Mouse (Mus musculus) forebrain, embryonic 13.5 days (tissue): ENCODE measurements around the gene Rasgrp2. TPM values are rescaled to one million over a fixed set of nuclear protein-coding genes. Genes with fewer than 3 reads are reported as not detected.

Experiments
- ATAC-seq: fragments of 200-750 bp; cut with Nextera tagmentation; 2 replicates; pipeline ENCODE4 v1.8.0; 2017
- H3K27ac ChIP-seq: fragments of 300-500 bp; sonication (generic); 2 replicates; pipeline ENCODE4 v1.5.1; 2015; ENCODE audit warnings: inconsistent platforms, mild to moderate bottlenecking, moderate library complexity
- H3K27me3 ChIP-seq: fragments of 300-500 bp; sonication (generic); 2 replicates; pipeline ENCODE4 v1.6.1; 2015; ENCODE audit warnings: mild to moderate bottlenecking, inconsistent platforms
- H3K36me3 ChIP-seq: fragments of 300-500 bp; sonication (generic); 2 replicates; pipeline ENCODE4 v1.6.1; 2015; ENCODE audit warnings: mild to moderate bottlenecking, inconsistent platforms; ENCODE audit not compliant: poor library complexity, severe bottlenecking
- H3K4me1 ChIP-seq: fragments of 300-500 bp; sonication (generic); 2 replicates; pipeline ENCODE4 v1.6.1; 2015; ENCODE audit warnings: inconsistent platforms
- H3K4me2 ChIP-seq: fragments of 300-500 bp; sonication (generic); 2 replicates; pipeline ENCODE4 v1.6.1; 2015; ENCODE audit warnings: inconsistent platforms, mild to moderate bottlenecking, moderate library complexity
- H3K4me3 ChIP-seq: fragments of 300-500 bp; sonication (generic); 2 replicates; pipeline ENCODE4 v1.5.1; 2015; ENCODE audit warnings: mild to moderate bottlenecking, inconsistent platforms
- H3K9ac ChIP-seq: fragments of 300-500 bp; sonication (generic); 2 replicates; pipeline ENCODE4 v1.6.1; 2015; ENCODE audit warnings: mild to moderate bottlenecking, inconsistent platforms
- H3K9me3 ChIP-seq: fragments of 300-500 bp; sonication (generic); replicated peaks from 2 replicates; pipeline ENCODE4 v1.6.1; 2016; ENCODE audit warnings: inconsistent platforms
- WGBS: fragments of 180-500 bp; shearing (Covaris S2); methylation state at CpG from one replicate; pipeline ENCODE4 v1.1.7; 2015; 5-methylcytosine and 5-hydroxymethylcytosine counted together
- polyA plus RNA-seq: library from polyadenylated mRNA; unstranded; fragments of >200 nt; fragmentation: Nextera tagmentation; extraction: Ambion mirVana; gene quantifications from 2 replicates; pipeline ENCODE4 v1.2.1, GENCODE M21; 2015

The Rasgrp2 gene
- polyA plus RNA-seq, 1 experiment from 2014 or later, result 25.1 TPM

- H3K27me3 ChIP-seq, result peaks cover 32% of the 10 kb centered on the region
- peaks cover 37% of the 10 kb centered on the region for H3K4me1 ChIP-seq
- WGBS, result under 1% methylated on average over 39 of the region's 39 CpGs
- peak overlapping the region; percentile 48; the same call in 1 of the 2 replicates for H3K27ac ChIP-seq
- peak overlapping the region; percentile 63 for H3K4me3 ChIP-seq
- H3K9ac ChIP-seq, result peak overlapping the region; percentile 77
- H3K36me3 ChIP-seq, result no peaks in the 10 kb centered on the region
- peak overlapping the region; percentile 99 for H3K4me2 ChIP-seq
- peak; percentile 70 for ATAC-seq
- no peaks in the 10 kb centered on the region for H3K9me3 ChIP-seq
Measured at GRCm38 (mm10) chr19:6398447-6399284, 474 bp upstream of the Rasgrp2 start.

GRCm38 (mm10) chr19:6400096-6401086 is 1.3 kb downstream of the Rasgrp2 start:
- 2% methylated on average over 29 of the region's 29 CpGs for WGBS
- peak overlapping the region; percentile 99 for H3K4me2 ChIP-seq
- no peak overlapping the region for H3K27ac ChIP-seq
- H3K9ac ChIP-seq, result peak overlapping the region; percentile 77
- ATAC-seq, result no peak
- H3K9me3 ChIP-seq, result no peaks in the 10 kb centered on the region
- peaks cover 37% of the 10 kb centered on the region for H3K4me1 ChIP-seq
- no peaks in the 10 kb centered on the region for H3K36me3 ChIP-seq
- H3K27me3 ChIP-seq, result peaks cover 32% of the 10 kb centered on the region
- H3K4me3 ChIP-seq, result peak overlapping the region; percentile 63

DNA sequence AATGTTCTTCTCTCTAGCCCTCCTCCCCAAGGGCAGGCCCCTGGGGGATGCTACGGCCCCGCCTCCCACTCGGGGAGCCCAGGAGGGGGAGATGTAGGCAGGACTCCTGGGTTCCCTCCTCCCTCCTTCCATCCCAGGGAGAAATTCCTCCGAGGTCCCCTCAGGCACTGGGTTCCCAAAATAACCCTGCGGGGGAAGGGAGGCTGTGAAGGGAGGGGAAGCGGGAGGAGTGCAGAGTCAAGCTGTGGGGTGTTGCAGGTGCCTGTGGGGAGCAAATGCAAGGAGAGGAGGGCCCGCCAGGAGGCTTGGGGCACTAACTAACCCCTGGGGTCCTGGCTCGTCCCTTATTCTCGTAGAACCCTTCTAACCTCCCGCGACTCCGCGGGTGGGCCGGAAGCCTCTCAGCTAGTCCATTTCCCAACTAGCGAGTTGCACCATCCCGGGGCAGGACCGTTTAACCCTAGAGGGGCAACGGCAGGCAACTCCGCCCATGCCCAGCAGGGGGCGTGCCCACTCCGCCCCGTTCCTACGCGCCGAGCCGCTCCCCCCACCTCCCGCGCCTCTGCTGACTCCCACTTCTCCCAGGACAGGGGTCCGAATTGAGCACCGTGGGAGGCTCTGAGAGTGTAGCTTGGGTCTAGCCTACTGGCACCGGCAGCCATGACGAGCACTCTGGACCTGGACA is 2.1 kb downstream of the Rasgrp2 start:
- no peak for ATAC-seq
- WGBS, result 0% methylated on average over 32 of the region's 32 CpGs
- peaks cover 37% of the 10 kb centered on the region for H3K4me1 ChIP-seq
- H3K36me3 ChIP-seq, result no peaks in the 10 kb centered on the region
- H3K4me3 ChIP-seq, result peak overlapping the region; percentile 63
- H3K4me2 ChIP-seq, result peak overlapping the region; percentile 99
- H3K9ac ChIP-seq, result peak overlapping the region; percentile 43
- peaks cover 32% of the 10 kb centered on the region for H3K27me3 ChIP-seq
- no peak overlapping the region for H3K27ac ChIP-seq
- no peaks in the 10 kb centered on the region for H3K9me3 ChIP-seq

- no peak for ATAC-seq
- WGBS, result 15% methylated on average over 9 of the region's 9 CpGs
Measured at GRCm38 (mm10) chr19:6401951-6402350, 2.8 kb downstream of the Rasgrp2 start.

GRCm38 (mm10) chr19:6403869-6404268 is 4.7 kb downstream of the Rasgrp2 start:
- H3K9me3 ChIP-seq, result no peaks in the 10 kb centered on the region
- no peaks in the 10 kb centered on the region for H3K36me3 ChIP-seq
- H3K27me3 ChIP-seq, result peaks cover 29% of the 10 kb centered on the region
- no peak for ATAC-seq
- no peak overlapping the region for H3K4me3 ChIP-seq
- no peak overlapping the region for H3K9ac ChIP-seq
- WGBS, result 87% methylated on average over 10 of the region's 10 CpGs
- H3K4me1 ChIP-seq, result peaks cover 29% of the 10 kb centered on the region
- no peak overlapping the region for H3K4me2 ChIP-seq
- H3K27ac ChIP-seq, result no peak overlapping the region

More at GRCm38 (mm10) chr19:6401951-6402350, 2.8 kb downstream of the Rasgrp2 start:
- Histone ChIP-seq H3K4me2 (peak overlapping the region; percentile 99), H3K9me3 (no peaks in the 10 kb centered on the region), H3K27me3 (peaks cover 32% of the 10 kb centered on the region), H3K4me1 (peaks cover 37% of the 10 kb centered on the region), H3K9ac (peak overlapping the region; percentile 43; the same call in 1 of the 2 replicates), H3K27ac (no peak overlapping the region), H3K4me3 (peak overlapping the region; percentile 63; the same call in 1 of the 2 replicates), H3K36me3 (no peaks in the 10 kb centered on the region)

GRCm38 (mm10) chr19:6405433-6405832 is 6.3 kb downstream of the Rasgrp2 start:
- Histone ChIP-seq H3K9me3 (no peaks in the 10 kb centered on the region), H3K27me3 (peaks cover 22% of the 10 kb centered on the region), H3K4me1 (peaks cover 16% of the 10 kb centered on the region), H3K4me3 (no peak overlapping the region), H3K4me2 (no peak overlapping the region), H3K9ac (no peak overlapping the region), H3K27ac (no peak overlapping the region), H3K36me3 (no peaks in the 10 kb centered on the region)
- no peak for ATAC-seq
- WGBS, result 62% methylated on average over 10 of the region's 10 CpGs

DNA sequence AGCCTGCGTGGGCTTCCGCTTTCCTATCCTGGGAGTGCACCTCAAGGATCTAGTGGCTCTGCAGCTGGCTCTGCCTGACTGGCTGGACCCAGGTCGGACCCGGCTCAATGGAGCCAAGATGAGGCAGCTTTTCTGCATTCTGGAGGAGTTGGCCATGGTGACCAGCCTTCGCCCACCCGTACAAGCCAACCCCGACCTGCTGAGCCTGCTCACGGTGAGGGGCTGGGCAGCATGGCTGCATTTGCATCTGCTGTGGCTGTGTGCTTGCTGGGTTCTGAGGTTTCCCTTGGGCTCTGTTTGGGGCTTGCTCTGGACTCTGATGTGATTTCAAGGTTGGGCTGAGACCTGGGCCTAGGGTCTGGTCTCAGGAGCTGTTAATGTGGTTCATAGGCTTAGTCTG is 8.0 kb downstream of the Rasgrp2 start:
- H3K4me1 ChIP-seq, result peaks cover 3% of the 10 kb centered on the region
- 89% methylated on average over 8 of the region's 8 CpGs for WGBS

DNA sequence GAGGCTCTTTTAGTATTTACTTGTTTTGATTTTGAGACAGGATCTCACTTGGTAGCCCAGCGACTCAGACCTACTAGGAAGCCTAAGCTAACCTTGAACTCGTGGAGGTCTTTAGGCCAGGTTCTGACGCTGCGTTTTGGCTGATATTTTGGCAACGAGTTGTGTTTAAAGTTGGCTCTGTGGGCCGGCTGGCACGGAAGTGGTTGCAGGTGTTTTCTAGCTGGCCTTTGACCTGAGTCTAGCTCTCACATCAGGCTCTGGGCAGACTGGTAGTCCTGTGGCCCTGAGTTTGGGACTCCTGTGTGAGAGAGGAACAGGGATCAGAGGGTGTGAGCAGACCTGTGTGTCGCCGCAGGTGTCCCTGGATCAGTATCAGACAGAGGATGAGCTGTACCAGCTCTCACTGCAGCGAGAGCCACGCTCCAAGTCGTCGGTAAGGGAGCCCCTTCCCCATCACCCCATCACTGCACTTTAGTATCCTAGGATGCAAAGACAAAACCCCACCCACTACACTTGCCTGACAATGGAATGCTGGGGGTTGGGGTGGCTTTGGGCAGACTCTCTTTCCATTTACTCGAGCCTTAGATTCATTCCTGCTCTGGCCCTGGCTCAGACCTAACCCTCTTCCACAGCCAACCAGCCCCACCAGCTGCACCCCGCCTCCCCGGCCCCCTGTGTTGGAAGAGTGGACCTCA is 8.8 kb downstream of the Rasgrp2 start:
- 52% methylated on average over 16 of the region's 16 CpGs for WGBS
- no peak overlapping the region for H3K9ac ChIP-seq
- H3K4me2 ChIP-seq, result no peak overlapping the region
- no peaks in the 10 kb centered on the region for H3K27me3 ChIP-seq
- H3K9me3 ChIP-seq, result no peaks in the 10 kb centered on the region
- H3K4me3 ChIP-seq, result no peak overlapping the region
- H3K4me1 ChIP-seq, result peaks cover 3% of the 10 kb centered on the region
- H3K27ac ChIP-seq, result no peak overlapping the region
- ATAC-seq, result no peak
- H3K36me3 ChIP-seq, result no peaks in the 10 kb centered on the region

More for the DNA sequence above, 8.0 kb downstream of the Rasgrp2 start:
- Histone ChIP-seq H3K9ac (no peak overlapping the region), H3K27ac (no peak overlapping the region), H3K9me3 (no peaks in the 10 kb centered on the region), H3K4me3 (no peak overlapping the region), H3K36me3 (no peaks in the 10 kb centered on the region), H3K27me3 (peaks cover 5% of the 10 kb centered on the region), H3K4me2 (no peak overlapping the region)
- ATAC-seq, result no peak

- Histone ChIP-seq H3K36me3 (no peaks in the 10 kb centered on the region), H3K4me2 (no peak overlapping the region), H3K4me3 (no peak overlapping the region), H3K9ac (no peak overlapping the region), H3K4me1 (peaks cover 3% of the 10 kb centered on the region), H3K9me3 (no peaks in the 10 kb centered on the region), H3K27ac (no peak overlapping the region), H3K27me3 (no peaks in the 10 kb centered on the region)
- ATAC-seq, result no peak
- WGBS, result 79% methylated on average over 8 of the region's 8 CpGs
Measured at GRCm38 (mm10) chr19:6408749-6409148, 9.6 kb downstream of the Rasgrp2 start.

DNA sequence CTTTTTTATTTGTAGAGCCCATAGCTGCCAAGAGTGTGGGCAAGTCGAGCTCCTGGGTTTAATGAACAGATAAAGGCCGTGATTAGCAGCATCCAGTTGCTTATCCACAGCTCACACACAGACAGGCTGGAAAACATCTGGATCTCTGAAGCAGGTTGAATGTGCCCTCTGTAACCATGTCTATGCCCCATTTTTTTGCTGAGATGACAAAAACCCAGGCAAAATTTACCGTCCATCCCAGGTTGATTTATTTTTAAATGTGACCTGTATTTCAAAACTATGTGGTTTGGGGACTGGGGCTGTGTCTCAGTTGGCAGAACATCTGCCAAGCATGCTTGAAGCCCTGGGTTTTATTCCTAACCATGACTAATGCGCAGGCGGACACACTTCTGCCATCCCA is 10.0 kb downstream of the Rasgrp2 start:
- no peaks in the 10 kb centered on the region for H3K9me3 ChIP-seq
- 79% methylated on average over 5 of the region's 5 CpGs for WGBS

DNA sequence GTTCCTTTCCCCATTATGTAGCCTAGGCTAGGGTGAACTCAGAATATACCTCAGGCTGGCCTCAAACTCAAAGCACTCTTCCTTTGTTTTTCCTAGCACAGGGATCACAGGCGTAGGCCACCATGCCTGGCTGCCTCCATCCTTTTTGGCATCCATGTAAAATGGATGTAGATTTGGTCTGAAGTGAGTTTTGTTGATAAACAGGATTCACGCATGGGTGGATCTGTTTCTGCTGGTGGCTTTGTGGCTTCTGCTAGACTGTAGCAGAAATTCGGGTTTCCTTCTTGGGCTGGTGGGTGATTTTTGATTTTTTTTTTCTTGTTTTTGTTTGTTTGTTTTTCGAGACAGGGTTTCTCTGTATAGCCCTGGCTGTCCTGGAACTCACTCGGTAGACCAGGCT is 10.8 kb downstream of the Rasgrp2 start:
- Histone ChIP-seq H3K9me3 (no peaks in the 10 kb centered on the region), H3K27me3 (no peaks in the 10 kb centered on the region), H3K9ac (no peak overlapping the region), H3K4me3 (no peak overlapping the region), H3K4me2 (no peak overlapping the region), H3K4me1 (peaks cover 4% of the 10 kb centered on the region), H3K27ac (no peak overlapping the region), H3K36me3 (no peaks in the 10 kb centered on the region)
- ATAC-seq, result no peak
- 79% methylated on average over 5 of the region's 5 CpGs for WGBS

More for the DNA sequence above, 10.0 kb downstream of the Rasgrp2 start:
- no peaks in the 10 kb centered on the region for H3K27me3 ChIP-seq
- no peak for ATAC-seq
- no peaks in the 10 kb centered on the region for H3K36me3 ChIP-seq
- no peak overlapping the region for H3K9ac ChIP-seq
- no peak overlapping the region for H3K4me2 ChIP-seq
- peaks cover 3% of the 10 kb centered on the region for H3K4me1 ChIP-seq
- no peak overlapping the region for H3K27ac ChIP-seq
- H3K4me3 ChIP-seq, result no peak overlapping the region
